Mouse (Mus musculus) thymus, adult 2 months (tissue): ENCODE results near the gene Acot2. TPM values are rescaled to one million over a fixed set of nuclear protein-coding genes. Genes with fewer than 3 reads are reported as not detected.

Experiments
- DNase-seq: peaks from one replicate; pipeline ENCODE4 v3.0.0; 2021
- H3K27ac ChIP-seq: fragments of 200-500 bp; 2 replicates; pipeline ENCODE4 v1.5.1; 2012; ENCODE audit warnings: low read length, control low read depth; ENCODE audit not compliant: control insufficient read depth, insufficient read depth
- H3K27me3 ChIP-seq: fragments of 200-500 bp; 2 replicates; pipeline ENCODE4 v1.6.1; 2012; ENCODE audit warnings: mild to moderate bottlenecking, low read length, moderate library complexity, mixed read lengths; ENCODE audit not compliant: control insufficient read depth, insufficient read depth
- H3K36me3 ChIP-seq: fragments of 200-500 bp; 2 replicates; pipeline ENCODE4 v1.6.1; 2012; ENCODE audit warnings: mild to moderate bottlenecking, low read length, moderate library complexity; ENCODE audit not compliant: control insufficient read depth, insufficient read depth
- H3K4me1 ChIP-seq: fragments of 200-500 bp; replicated peaks from 2 replicates; pipeline ENCODE4 v1.6.1; 2012; ENCODE audit warnings: low read length; ENCODE audit not compliant: control insufficient read depth, insufficient read depth
- H3K4me3 ChIP-seq: fragments of 200-500 bp; 2 replicates; pipeline ENCODE4 v1.5.1; 2012; ENCODE audit warnings: mild to moderate bottlenecking, low read length, control low read depth, moderate library complexity; ENCODE audit not compliant: control insufficient read depth, insufficient read depth
- CTCF ChIP-seq: fragments of 200-500 bp; IDR thresholded peaks from 2 replicates; pipeline ENCODE4 v1.5.1; 2012; ENCODE audit warnings: mild to moderate bottlenecking, control low read depth, low read length, moderate library complexity, borderline replicate concordance; ENCODE audit not compliant: control insufficient read depth, poor library complexity, insufficient read depth; ENCODE audit errors: extremely low read depth
- POLR2A ChIP-seq: fragments of 200-500 bp; IDR thresholded peaks from 2 replicates; pipeline ENCODE4 v1.6.1; 2012; ENCODE audit warnings: mild to moderate bottlenecking, low read length, control low read depth, moderate library complexity; ENCODE audit not compliant: control insufficient read depth, poor library complexity, insufficient read depth; ENCODE audit errors: extremely low read depth
- WGBS: fragments of 180-500 bp; shearing (Covaris S2); methylation state at CpG from one replicate; pipeline ENCODE4 v1.1.7; 2018; 5-methylcytosine and 5-hydroxymethylcytosine counted together
- polyA plus RNA-seq: library from polyadenylated mRNA; depleted of rRNA; stranded (reverse); fragments of >200 nt; gene quantifications from 2 replicates; pipeline ENCODE4 v1.2.3, GENCODE M21; 2012

Gene Acot2
- polyA plus RNA-seq, 1 experiment, result 9.1 TPM

- H3K36me3 ChIP-seq, result no peaks in the 10 kb centered on the region
- DNase-seq, result no peak
- TF ChIP-seq POLR2A (no peak), CTCF (no peak)
- H3K4me3 ChIP-seq, result no peak overlapping the region
- no peaks in the 10 kb centered on the region for H3K27me3 ChIP-seq
- no peak overlapping the region for H3K27ac ChIP-seq
- H3K4me1 ChIP-seq, result no peaks in the 10 kb centered on the region
- WGBS, result 94% methylated on average over 7 of the region's 7 CpGs
These were observed 22.4 kb upstream of the Acot2 start for GRCm38 (mm10) chr12:83965235-83965634.

- peak; percentile 48 for DNase-seq
- Histone ChIP-seq H3K4me3 (no peak overlapping the region), H3K36me3 (no peaks in the 10 kb centered on the region), H3K27me3 (no peaks in the 10 kb centered on the region), H3K27ac (no peak overlapping the region), H3K4me1 (no peaks in the 10 kb centered on the region)
- TF ChIP-seq POLR2A, result no peak
- TF ChIP-seq CTCF, result no peak
- WGBS, result 41% methylated on average over 2 of the region's 2 CpGs
These were observed 15.5 kb upstream of the Acot2 start for GRCm38 (mm10) chr12:83972117-83972516.

GRCm38 (mm10) chr12:83978862-83979261 lies 8.8 kb upstream of the Acot2 start:
- no peak overlapping the region for H3K27ac ChIP-seq
- WGBS, result 94% methylated on average over 6 of the region's 6 CpGs
- no peaks in the 10 kb centered on the region for H3K36me3 ChIP-seq
- no peak for DNase-seq
- H3K27me3 ChIP-seq, result no peaks in the 10 kb centered on the region
- TF ChIP-seq CTCF (no peak), POLR2A (no peak)
- H3K4me3 ChIP-seq, result no peak overlapping the region
- no peaks in the 10 kb centered on the region for H3K4me1 ChIP-seq

- no peaks in the 10 kb centered on the region for H3K27me3 ChIP-seq
- H3K27ac ChIP-seq, result no peak overlapping the region
- 93% methylated on average over 4 of the region's 4 CpGs for WGBS
- H3K36me3 ChIP-seq, result no peaks in the 10 kb centered on the region
- no peak for DNase-seq
- TF ChIP-seq CTCF, result no peak
- no peak for TF ChIP-seq POLR2A
- H3K4me1 ChIP-seq, result no peaks in the 10 kb centered on the region
- H3K4me3 ChIP-seq, result no peak overlapping the region
These were observed 6.0 kb upstream of the Acot2 start for GRCm38 (mm10) chr12:83981615-83982014.

- Histone ChIP-seq H3K27me3 (no peaks in the 10 kb centered on the region), H3K36me3 (no peaks in the 10 kb centered on the region), H3K27ac (no peak within 1 kb of the TSS), H3K4me1 (no peaks in the 10 kb centered on the region; the same call in 1 of the 2 replicates), H3K4me3 (no peak within 1 kb of the TSS)
- no peak for TF ChIP-seq POLR2A
- TF ChIP-seq CTCF, result no peak
- DNase-seq, result no peak
- WGBS, result 94% methylated on average over 4 of the region's 4 CpGs
These were observed 2.9 kb upstream of the Acot2 start, which contains the start of gene Heatr4 for GRCm38 (mm10) chr12:83984752-83985151. Heatr4 (minus strand) TSS chr12:83984852.

- no peaks in the 10 kb centered on the region for H3K27me3 ChIP-seq
- H3K4me1 ChIP-seq, result no peaks in the 10 kb centered on the region; the same call in 1 of the 2 replicates
- DNase-seq, result no peak
- H3K27ac ChIP-seq, result peak overlapping the region; percentile 90
- peak overlapping the region; percentile 75 for H3K4me3 ChIP-seq
- WGBS, result 20% methylated on average over 8 of the region's 8 CpGs
- no peaks in the 10 kb centered on the region for H3K36me3 ChIP-seq
- TF ChIP-seq CTCF, result no peak
- no peak for TF ChIP-seq POLR2A
These were observed 449 bp upstream of the Acot2 start for GRCm38 (mm10) chr12:83987242-83987582.

GRCm38 (mm10) chr12:83988483-83988882 lies 822 bp downstream of the Acot2 start:
- WGBS, result 59% methylated on average over 4 of the region's 4 CpGs
- H3K27ac ChIP-seq, result no peak overlapping the region
- no peak for TF ChIP-seq CTCF
- no peak for TF ChIP-seq POLR2A
- H3K4me1 ChIP-seq, result no peaks in the 10 kb centered on the region; the same call in 1 of the 2 replicates
- no peaks in the 10 kb centered on the region for H3K36me3 ChIP-seq
- H3K4me3 ChIP-seq, result peak overlapping the region; percentile 75
- DNase-seq, result no peak
- no peaks in the 10 kb centered on the region for H3K27me3 ChIP-seq
